In genomic region chr5:132792484-132792883, GRCm38 (mm10) we compare ENCODE assay signal across 21 mouse cellular contexts.
DNase-seq lines count a peak whose midpoint lies in the region; ATAC-seq and TF ChIP-seq lines count a peak whose summit lies in the region.
"Had no signal": no experiment of that assay in that cellular context is flagged by ENCODE, and none has a peak within 500 bp of the region (broad histone marks: within the 10 kb centered on the region; RNA-seq: fewer than 3 reads in every experiment).

No protein-coding gene starts in this region.

- H3K36me3 ChIP-seq in embryonic facial prominence, embryonic 15.5 days = no peaks in the 10 kb centered on the region
- H3K36me3 ChIP-seq: forebrain, embryonic 15.5 days; G1E; heart, embryonic 10.5 days; hindbrain, embryonic 15.5 days had no signal

- no peak for TF ChIP-seq POLR2A in brain, embryonic 14.5 days (IDR thresholded peaks at IDR 0.05; ENCODE audit: borderline replicate concordance, extremely low read depth, insufficient read depth, insufficient read length, poor library complexity, severe bottlenecking)

- H3K4me1 ChIP-seq in embryonic facial prominence, embryonic 15.5 days = no peaks in the 10 kb centered on the region
- H3K4me1 ChIP-seq: forebrain, embryonic 15.5 days; heart, embryonic 10.5 days; hindbrain, embryonic 15.5 days had no signal

- no peak overlapping the region for H3K9ac ChIP-seq in embryonic facial prominence, embryonic 15.5 days
- H3K9ac ChIP-seq: forebrain, embryonic 15.5 days; hindbrain, embryonic 15.5 days had no signal

- intact Hi-C loops in heart, postnatal 14 days (cut with DNase I) = no loop called here

- 25% methylated on average over 5 of the region's 5 CpGs for WGBS in embryonic facial prominence, embryonic 15.5 days

- no peak for TF ChIP-seq CTCF in brain, embryonic 14.5 days (IDR thresholded peaks at IDR 0.05; ENCODE audit: borderline replicate concordance, extremely low read depth, insufficient read depth, insufficient read length)

- H3K9me3 ChIP-seq in embryonic facial prominence, embryonic 15.5 days (replicated peaks) = no peaks in the 10 kb centered on the region
- H3K9me3 ChIP-seq: forebrain, embryonic 15.5 days; heart, embryonic 10.5 days; hindbrain, embryonic 15.5 days had no signal

- H3K4me3 ChIP-seq in embryonic facial prominence, embryonic 15.5 days (replicated peaks) = no peak overlapping the region
- H3K4me3 ChIP-seq: forebrain, embryonic 15.5 days; heart, embryonic 10.5 days; hindbrain, embryonic 15.5 days had no signal

- H3K27ac ChIP-seq in embryonic facial prominence, embryonic 15.5 days (replicated peaks) = no peak overlapping the region
- H3K27ac ChIP-seq: forebrain, embryonic 15.5 days; heart, embryonic 10.5 days; hindbrain, embryonic 15.5 days had no signal

- no peaks in the 10 kb centered on the region for H3K27me3 ChIP-seq in embryonic facial prominence, embryonic 15.5 days
- H3K27me3 ChIP-seq: forebrain, embryonic 15.5 days; hindbrain, embryonic 15.5 days had no signal

- ATAC-seq in embryonic facial prominence, embryonic 15.5 days (ENCODE audit: insufficient number of reproducible peaks, low FRiP score, low TSS enrichment, low read depth) = peak; percentile 79
- ATAC-seq: CD4-positive, CD25-positive, alpha-beta regulatory T cell, adult 4 months; forebrain, embryonic 15.5 days had no signal

- H3K4me2 ChIP-seq in embryonic facial prominence, embryonic 15.5 days (replicated peaks) = no peak overlapping the region
- H3K4me2 ChIP-seq: forebrain, embryonic 15.5 days; hindbrain, embryonic 15.5 days had no signal

- DNase-seq in heart, adult 11 months = peak; percentile 35
- no peak for DNase-seq in heart, postnatal 14 days
- peak; percentile 2 for DNase-seq in brain, embryonic 14.5 days (ENCODE audit: low read depth)
- peak; percentile 2 for DNase-seq in embryo, embryonic 9.5 days (ENCODE audit: extremely low spot score)
- DNase-seq in lung, adult 18-20 months = no peak
- DNase-seq in lung, postnatal 25 days (ENCODE audit: low spot score) = no peak
- DNase-seq: adrenal gland, adult 8-10 months; adrenal gland, postnatal 36 days; B cell, adult 2 months; cerebellum, adult 11 months; cerebellum, adult 8-10 months; cerebellum, postnatal 25 days; gastrocnemius, postnatal 36 days; heart, adult 18-20 months; heart, postnatal 10 days had no signal

Comparison
In these comparisons a context has a peak if more than half of its experiments do, and no peak if none do; other contexts are left out.
1. DNase-seq: peak in heart, adult 11 months (single experiment), brain, embryonic 14.5 days (single experiment) and embryo, embryonic 9.5 days (single experiment); none in heart, postnatal 14 days (0 of 2), lung, adult 18-20 months (0 of 2) and lung, postnatal 25 days (single experiment).